Mouse (Mus musculus): ENCODE results near the gene Mgl2. TPM values are rescaled to one million over a fixed set of nuclear protein-coding genes. Genes with fewer than 3 reads are reported as not detected.
"Not testable (repeated sequence)": the region's sequence is repeated elsewhere in the genome, so short reads cannot be mapped to it uniquely, and the experiment has no call there.

Gene Mgl2
- polyA plus RNA-seq, 1 experiment from 2014 or later = 2.6 TPM

DNA sequence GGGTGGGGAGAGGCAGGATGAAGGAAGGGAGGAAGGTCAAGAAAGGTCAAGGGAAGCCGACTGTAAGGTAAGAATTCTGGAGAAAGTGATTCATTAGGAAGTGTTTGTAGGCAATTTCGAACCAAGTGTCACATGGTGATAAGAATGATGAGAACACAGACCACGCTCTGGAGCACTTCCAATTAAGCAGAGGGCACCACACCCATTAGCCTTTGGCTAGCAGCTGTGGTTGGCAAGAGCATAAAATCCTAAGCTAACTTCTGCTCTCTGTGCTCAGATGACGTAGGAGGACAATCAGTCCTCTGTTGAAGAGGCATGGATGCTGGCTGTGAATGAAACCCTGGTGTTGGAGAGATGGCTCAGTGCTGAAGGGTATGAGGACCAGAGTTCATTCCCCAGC is 15.6 kb upstream of the Mgl2 start:
- H3K27me3 ChIP-seq = no peaks in the 10 kb centered on the region
- ATAC-seq (ENCODE audit: insufficient read depth) = no peak
- WGBS (ENCODE audit: insufficient replicate concordance) = 26% methylated on average over 4 of the region's 4 CpGs
- H3K9me3 ChIP-seq (replicated peaks) = no peaks in the 10 kb centered on the region
- H3K36me3 ChIP-seq (replicated peaks) = no peaks in the 10 kb centered on the region
- no peak overlapping the region for H3K4me3 ChIP-seq (replicated peaks)
- H3K27ac ChIP-seq (replicated peaks) = no peak overlapping the region
- no peak overlapping the region for H3K4me2 ChIP-seq
- H3K9ac ChIP-seq = no peak overlapping the region
- H3K4me1 ChIP-seq (replicated peaks) = no peaks in the 10 kb centered on the region

DNA sequence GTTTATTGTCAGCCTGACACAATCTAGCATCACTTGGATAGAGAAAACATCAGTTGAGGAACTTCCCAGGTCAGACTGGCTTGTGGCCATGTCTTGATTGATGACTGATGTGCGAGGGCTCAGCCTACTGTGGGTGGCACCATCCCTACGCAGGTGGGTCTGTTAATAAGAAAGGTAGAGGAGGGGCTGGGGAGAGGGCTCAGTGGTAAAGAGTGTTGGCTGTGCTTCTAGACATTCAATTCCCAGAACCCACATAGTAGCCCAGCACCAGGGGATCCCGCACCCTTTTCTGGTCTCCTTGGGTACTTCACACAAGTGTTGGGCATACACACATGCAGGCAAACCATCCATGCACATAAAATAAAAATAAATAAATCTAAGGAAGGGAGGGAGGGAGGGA is 14.2 kb upstream of the Mgl2 start:
- no peaks in the 10 kb centered on the region for H3K27me3 ChIP-seq
- no peak overlapping the region for H3K9ac ChIP-seq
- H3K4me3 ChIP-seq (replicated peaks) = no peak overlapping the region
- H3K27ac ChIP-seq (replicated peaks) = no peak overlapping the region
- no peak overlapping the region for H3K4me2 ChIP-seq
- WGBS (ENCODE audit: insufficient replicate concordance) = 68% methylated on average over 3 of the region's 3 CpGs
- no peaks in the 10 kb centered on the region for H3K36me3 ChIP-seq (replicated peaks)
- no peaks in the 10 kb centered on the region for H3K9me3 ChIP-seq (replicated peaks)
- no peaks in the 10 kb centered on the region for H3K4me1 ChIP-seq (replicated peaks)
- ATAC-seq (ENCODE audit: insufficient read depth) = no peak

GRCm38 (mm10) chr11:70135001-70135400 is 4.9 kb downstream of the Mgl2 start:
- 51% methylated on average over 3 of the region's 3 CpGs for WGBS (ENCODE audit: insufficient replicate concordance)
- H3K4me2 ChIP-seq = not testable (repeated sequence)

DNA sequence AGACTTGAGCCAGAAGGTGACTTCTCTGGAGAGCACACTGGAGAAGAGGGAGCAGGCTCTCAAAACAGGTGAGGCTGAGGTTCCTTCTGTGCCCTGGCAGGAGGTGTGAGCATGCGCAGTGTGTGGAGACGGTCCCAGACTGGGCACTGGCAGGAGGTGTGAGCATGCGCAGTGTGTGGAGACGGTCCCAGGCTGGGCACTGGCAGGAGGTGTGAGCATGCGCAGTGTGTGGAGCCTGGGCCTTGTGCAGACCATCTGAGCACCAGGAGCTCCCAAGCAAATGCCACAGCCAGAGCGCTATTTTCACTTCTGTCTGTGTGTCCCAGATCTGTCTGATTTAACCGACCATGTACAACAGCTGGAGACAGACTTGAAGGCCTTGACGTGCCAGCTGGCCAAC is 5.8 kb downstream of the Mgl2 start:
- H3K4me3 ChIP-seq (replicated peaks); H3K27ac ChIP-seq (replicated peaks); H3K36me3 ChIP-seq (replicated peaks): not testable (repeated sequence)

More at GRCm38 (mm10) chr11:70135001-70135400, 4.9 kb downstream of the Mgl2 start:
- H3K9ac ChIP-seq; H3K27me3 ChIP-seq; H3K9me3 ChIP-seq (replicated peaks); H3K4me3 ChIP-seq (replicated peaks); H3K27ac ChIP-seq (replicated peaks); ATAC-seq (ENCODE audit: insufficient read depth); H3K4me1 ChIP-seq (replicated peaks); H3K36me3 ChIP-seq (replicated peaks): not testable (repeated sequence)

GRCm38 (mm10) chr11:70139171-70139570 is 9.0 kb downstream of the Mgl2 start:
- 72% methylated on average over 10 of the region's 10 CpGs for WGBS (ENCODE audit: insufficient replicate concordance)
- H3K27ac ChIP-seq (replicated peaks) = no peak overlapping the region
- H3K9me3 ChIP-seq (replicated peaks) = no peaks in the 10 kb centered on the region
- H3K4me2 ChIP-seq = no peak overlapping the region
- no peak overlapping the region for H3K9ac ChIP-seq
- no peaks in the 10 kb centered on the region for H3K4me1 ChIP-seq (replicated peaks)
- ATAC-seq (ENCODE audit: insufficient read depth) = no peak
- no peaks in the 10 kb centered on the region for H3K27me3 ChIP-seq
- H3K36me3 ChIP-seq (replicated peaks) = no peaks in the 10 kb centered on the region
- no peak overlapping the region for H3K4me3 ChIP-seq (replicated peaks)

More for the DNA sequence above, 5.8 kb downstream of the Mgl2 start:
- H3K4me2 ChIP-seq; H3K9me3 ChIP-seq (replicated peaks); H3K4me1 ChIP-seq (replicated peaks); H3K27me3 ChIP-seq; ATAC-seq (ENCODE audit: insufficient read depth); H3K9ac ChIP-seq: not testable (repeated sequence)
- WGBS (ENCODE audit: insufficient replicate concordance) = 79% methylated on average over 8 of the region's 8 CpGs

- WGBS (ENCODE audit: insufficient replicate concordance) = 47% methylated on average over 3 of the region's 3 CpGs
- no peaks in the 10 kb centered on the region for H3K36me3 ChIP-seq (replicated peaks)
- no peak overlapping the region for H3K27ac ChIP-seq (replicated peaks)
- no peak overlapping the region for H3K4me3 ChIP-seq (replicated peaks)
- no peak overlapping the region for H3K9ac ChIP-seq
- H3K27me3 ChIP-seq = no peaks in the 10 kb centered on the region
- H3K9me3 ChIP-seq (replicated peaks) = no peaks in the 10 kb centered on the region
- ATAC-seq (ENCODE audit: insufficient read depth) = no peak
- H3K4me2 ChIP-seq = no peak overlapping the region
- no peaks in the 10 kb centered on the region for H3K4me1 ChIP-seq (replicated peaks)
Measured at GRCm38 (mm10) chr11:70151072-70151471, 20.9 kb downstream of the Mgl2 start.

GRCm38 (mm10) chr11:70155897-70156296 is 25.8 kb downstream of the Mgl2 start, which contains the start of gene Clec10a:
Gene Clec10a (plus strand): TSS chr11:70156197.
- ATAC-seq (ENCODE audit: insufficient read depth); H3K36me3 ChIP-seq (replicated peaks); H3K27ac ChIP-seq (replicated peaks); H3K27me3 ChIP-seq; H3K9me3 ChIP-seq (replicated peaks); H3K9ac ChIP-seq; H3K4me3 ChIP-seq (replicated peaks); H3K4me2 ChIP-seq; H3K4me1 ChIP-seq (replicated peaks): not testable (repeated sequence)
- WGBS (ENCODE audit: insufficient replicate concordance) = no CpG with 5 or more reads among the region's 5 CpGs

GRCm38 (mm10) chr11:70162336-70162735 is 32.2 kb downstream of the Mgl2 start:
- WGBS (ENCODE audit: insufficient replicate concordance) = 18% methylated on average over 3 of the region's 3 CpGs
- no peaks in the 10 kb centered on the region for H3K9me3 ChIP-seq (replicated peaks)
- H3K4me3 ChIP-seq (replicated peaks) = no peak overlapping the region
- no peak overlapping the region for H3K9ac ChIP-seq
- H3K27ac ChIP-seq (replicated peaks) = no peak overlapping the region
- H3K4me2 ChIP-seq = no peak overlapping the region
- H3K36me3 ChIP-seq (replicated peaks) = no peaks in the 10 kb centered on the region
- H3K4me1 ChIP-seq (replicated peaks) = no peaks in the 10 kb centered on the region
- ATAC-seq (ENCODE audit: insufficient read depth) = no peak
- no peaks in the 10 kb centered on the region for H3K27me3 ChIP-seq

DNA sequence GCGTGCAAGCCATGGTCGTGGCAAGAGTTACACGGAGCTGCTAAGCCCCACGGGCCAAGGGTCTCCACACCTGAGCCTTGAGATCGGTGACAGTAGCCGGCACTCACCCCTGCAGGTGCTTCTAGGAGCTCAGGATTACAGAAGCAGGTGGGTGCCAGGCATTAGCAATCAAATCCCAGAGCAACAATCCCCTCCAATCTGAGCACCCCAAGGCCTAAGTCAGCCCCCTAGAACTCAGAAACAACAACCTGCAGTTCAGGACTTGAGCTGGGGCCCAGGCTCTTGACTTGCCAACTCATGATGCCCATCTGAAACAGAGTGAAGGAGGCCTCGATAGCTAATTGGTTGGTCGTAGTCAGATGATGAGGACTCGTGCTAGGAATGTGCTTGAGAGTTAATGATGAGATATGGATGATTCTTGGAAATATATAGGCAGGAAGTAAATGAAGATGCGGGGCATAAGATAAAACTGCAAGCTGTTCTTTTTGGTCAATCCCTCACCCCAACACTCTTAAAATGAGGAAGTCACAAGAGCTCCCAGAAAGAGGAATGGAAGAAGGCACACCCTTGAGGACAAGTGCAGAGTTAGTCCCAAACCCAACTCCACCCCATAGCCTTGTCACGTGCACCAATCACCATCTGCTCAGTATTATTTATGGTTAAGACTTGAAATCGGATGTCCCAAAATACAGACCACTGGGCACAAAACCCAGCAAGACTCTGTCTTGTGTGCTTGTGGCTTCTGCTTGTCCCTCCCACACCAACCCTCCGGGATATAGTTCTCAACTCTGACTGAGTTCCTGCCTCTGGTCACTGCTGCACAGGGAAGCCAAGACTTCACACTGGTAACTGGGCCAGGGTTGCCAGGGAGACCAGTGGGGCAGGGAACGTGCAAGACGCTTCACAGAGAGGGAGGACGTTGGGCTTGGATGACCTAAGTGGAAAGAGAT is 36.1 kb downstream of the Mgl2 start:
- H3K9ac ChIP-seq = no peak overlapping the region
- no peak for ATAC-seq (ENCODE audit: insufficient read depth)
- no peaks in the 10 kb centered on the region for H3K4me1 ChIP-seq (replicated peaks)
- no peaks in the 10 kb centered on the region for H3K9me3 ChIP-seq (replicated peaks)
- no peak overlapping the region for H3K27ac ChIP-seq (replicated peaks)
- no peaks in the 10 kb centered on the region for H3K36me3 ChIP-seq (replicated peaks)
- 39% methylated on average over 16 of the region's 16 CpGs for WGBS (ENCODE audit: insufficient replicate concordance)
- no peaks in the 10 kb centered on the region for H3K27me3 ChIP-seq
- no peak overlapping the region for H3K4me2 ChIP-seq
- no peak overlapping the region for H3K4me3 ChIP-seq (replicated peaks)

GRCm38 (mm10) chr11:70168136-70168535 is 38.0 kb downstream of the Mgl2 start:
- WGBS (ENCODE audit: insufficient replicate concordance) = 59% methylated on average over 7 of the region's 7 CpGs
- Histone ChIP-seq H3K4me1 (replicated peaks) (no peaks in the 10 kb centered on the region), H3K27ac (replicated peaks) (no peak overlapping the region), H3K4me2 (no peak overlapping the region), H3K4me3 (replicated peaks) (no peak overlapping the region), H3K27me3 (no peaks in the 10 kb centered on the region), H3K9ac (no peak overlapping the region), H3K9me3 (replicated peaks) (no peaks in the 10 kb centered on the region), H3K36me3 (replicated peaks) (no peaks in the 10 kb centered on the region)
- ATAC-seq (ENCODE audit: insufficient read depth) = no peak

DNA sequence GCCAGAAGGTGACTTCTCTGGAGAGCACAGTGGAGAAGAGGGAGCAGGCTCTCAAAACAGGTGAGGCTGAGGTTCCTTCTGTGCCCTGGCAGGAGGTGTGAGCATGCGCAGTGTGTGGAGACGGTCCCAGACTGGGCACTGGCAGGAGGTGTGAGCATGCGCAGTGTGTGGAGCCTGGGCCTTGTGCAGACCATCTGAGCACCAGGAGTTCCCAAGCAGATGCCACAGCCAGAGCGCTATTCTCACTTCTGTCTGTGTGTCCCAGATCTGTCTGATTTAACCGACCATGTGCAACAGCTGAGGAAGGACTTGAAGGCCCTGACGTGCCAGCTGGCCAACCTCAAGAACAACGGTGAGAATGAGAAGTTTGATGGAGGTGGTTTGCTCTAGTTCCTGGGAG is 39.3 kb downstream of the Mgl2 start:
- H3K4me2 ChIP-seq; H3K9ac ChIP-seq; H3K4me3 ChIP-seq (replicated peaks); H3K36me3 ChIP-seq (replicated peaks); H3K27ac ChIP-seq (replicated peaks); H3K4me1 ChIP-seq (replicated peaks); H3K27me3 ChIP-seq; ATAC-seq (ENCODE audit: insufficient read depth); H3K9me3 ChIP-seq (replicated peaks): not testable (repeated sequence)
- WGBS (ENCODE audit: insufficient replicate concordance) = 69% methylated on average over 7 of the region's 7 CpGs

DNA sequence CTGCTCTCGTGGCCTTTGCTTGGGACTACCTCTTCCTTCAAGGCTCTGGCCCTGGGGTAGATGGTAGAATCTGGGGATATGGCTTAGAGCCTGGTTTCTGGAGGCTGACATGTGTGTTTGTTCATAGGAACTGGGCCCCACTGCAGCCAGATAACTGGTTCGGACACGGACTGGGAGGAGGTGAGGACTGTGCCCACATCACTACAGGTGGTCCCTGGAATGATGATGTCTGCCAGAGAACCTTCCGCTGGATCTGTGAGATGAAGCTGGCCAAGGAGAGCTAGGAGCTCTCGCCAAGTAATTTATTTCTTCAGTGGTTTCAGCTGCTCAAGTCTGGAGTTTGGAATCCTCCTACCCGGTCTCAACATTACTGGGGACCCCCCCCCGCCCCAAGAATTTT is 40.2 kb downstream of the Mgl2 start:
- no peaks in the 10 kb centered on the region for H3K36me3 ChIP-seq (replicated peaks)
- H3K9ac ChIP-seq = no peak overlapping the region
- no peak overlapping the region for H3K4me2 ChIP-seq
- no peaks in the 10 kb centered on the region for H3K4me1 ChIP-seq (replicated peaks)
- 65% methylated on average over 7 of the region's 7 CpGs for WGBS (ENCODE audit: insufficient replicate concordance)
- no peak for ATAC-seq (ENCODE audit: insufficient read depth)
- no peak overlapping the region for H3K27ac ChIP-seq (replicated peaks)
- no peaks in the 10 kb centered on the region for H3K9me3 ChIP-seq (replicated peaks)
- no peak overlapping the region for H3K4me3 ChIP-seq (replicated peaks)
- no peaks in the 10 kb centered on the region for H3K27me3 ChIP-seq
